Mouse (Mus musculus) embryo, embryonic 10.5 days (tissue): ENCODE measurements around the gene Smox.
A peak's percentile ranks its signal among the peaks of the same experiment; 100 is the strongest.
"Not testable (repeated sequence)": the region's sequence is repeated elsewhere in the genome, so short reads cannot be mapped to it uniquely, and the experiment has no call there.

Source experiments
- DNase-seq: peaks from one replicate; pipeline ENCODE4 v3.0.0-alpha.2; 2015; ENCODE audit warnings: low spot score

Gene Smox

DNA sequence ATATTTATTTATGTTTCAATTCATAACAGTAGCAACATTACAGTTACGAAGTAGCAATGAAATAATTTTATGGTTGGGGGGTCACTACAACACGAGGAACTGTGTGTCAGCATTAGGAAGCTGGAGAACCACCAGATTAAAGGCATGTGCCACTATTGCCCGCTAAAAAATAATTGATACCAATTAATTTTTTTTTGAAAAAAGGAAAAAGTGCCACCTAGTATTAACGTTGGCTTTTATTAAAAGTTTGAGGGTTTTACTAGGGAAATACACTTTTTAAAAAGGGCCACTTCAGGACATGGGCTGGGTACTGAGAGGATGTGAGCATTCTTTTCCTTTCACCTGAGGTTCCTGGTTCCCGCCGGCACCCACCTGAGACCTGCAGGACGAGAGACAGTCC is at the start of gene Smox:
Gene Smox, plus strand, starts transcription at position 301 of the 400 bp plus-strand sequence.
- DNase-seq = no peak

DNA sequence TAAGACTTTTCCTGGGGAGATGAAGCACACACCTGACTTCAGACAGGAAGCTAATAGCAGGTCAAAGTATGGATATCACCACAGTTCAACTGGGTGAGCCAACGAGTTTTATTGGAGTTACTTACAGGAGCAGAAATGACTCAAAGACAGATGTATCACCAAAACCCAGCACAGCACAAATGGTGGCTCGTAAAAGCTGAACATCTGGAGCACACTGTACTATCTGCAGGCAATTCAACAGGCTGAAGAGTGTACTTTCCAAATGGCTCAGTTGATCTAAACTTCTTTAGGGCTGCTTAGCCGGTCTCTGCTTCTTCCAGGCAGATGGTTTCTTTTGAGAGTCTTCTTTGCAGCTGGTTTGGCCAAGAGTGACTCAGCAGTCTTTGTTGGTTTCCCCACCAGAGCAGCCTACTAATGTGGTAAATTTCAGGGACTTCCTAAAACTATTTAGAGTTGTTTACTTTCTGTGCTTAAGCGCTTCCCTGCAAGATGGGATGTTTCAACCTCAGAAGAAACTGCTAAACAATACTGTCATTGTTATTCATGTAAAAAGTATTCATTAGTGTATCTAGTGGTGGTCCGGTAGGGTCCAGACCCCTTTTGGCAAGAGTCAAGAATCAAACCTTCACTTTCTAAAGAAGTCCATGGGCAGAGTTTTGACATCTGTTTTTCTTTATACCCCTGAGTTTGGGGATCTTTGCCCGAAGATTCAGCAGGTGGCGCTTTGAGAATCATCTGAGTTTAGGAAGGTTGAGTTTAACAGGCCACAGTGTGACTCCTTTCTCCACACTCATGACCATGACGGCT is 48.0 kb upstream of the Smox start:
- peak; percentile 36 for DNase-seq

DNA sequence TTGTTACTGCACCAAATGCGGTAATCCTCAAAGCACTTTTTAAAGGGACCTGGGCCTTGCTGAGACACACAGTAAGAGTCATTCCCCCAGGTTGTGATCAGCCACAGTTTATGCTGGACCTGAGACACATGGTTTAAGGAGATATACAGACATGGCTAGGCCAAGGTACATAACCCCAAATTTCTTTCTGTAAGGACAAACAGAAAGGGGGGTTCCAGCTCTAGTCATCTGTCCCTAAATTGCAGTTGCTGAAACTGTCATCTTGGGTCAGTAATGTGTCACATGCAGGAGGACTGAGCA is 47.5 kb upstream of the Smox start:
- no peak for DNase-seq

DNA sequence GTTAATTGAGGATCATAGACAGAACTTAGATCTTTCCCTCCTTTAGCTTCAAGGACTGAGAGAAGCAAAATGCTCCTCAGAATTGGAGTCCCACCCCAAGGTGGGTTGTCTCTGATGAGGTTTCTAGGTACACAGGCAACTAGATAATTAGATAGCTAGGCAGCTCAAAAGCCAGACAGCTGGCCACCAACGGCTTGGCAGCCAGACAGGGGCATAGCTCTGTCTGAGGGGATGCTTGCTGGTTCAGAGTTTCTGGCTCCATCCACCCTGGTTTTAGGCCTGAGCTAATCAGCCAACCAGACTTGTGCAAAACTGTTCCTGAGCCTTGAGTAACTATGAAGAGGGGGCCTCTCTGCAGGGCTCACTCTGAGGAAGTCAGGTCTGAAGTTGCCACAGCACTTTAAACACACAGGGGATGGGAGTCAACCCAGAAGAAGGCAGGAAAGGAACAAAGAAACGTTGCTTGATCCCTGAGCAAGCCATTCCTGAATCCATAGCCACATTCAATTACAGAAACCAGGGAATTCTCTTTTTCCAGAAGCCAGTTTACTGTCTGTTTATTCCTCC is 44.8 kb upstream of the Smox start:
- DNase-seq = no peak

DNA sequence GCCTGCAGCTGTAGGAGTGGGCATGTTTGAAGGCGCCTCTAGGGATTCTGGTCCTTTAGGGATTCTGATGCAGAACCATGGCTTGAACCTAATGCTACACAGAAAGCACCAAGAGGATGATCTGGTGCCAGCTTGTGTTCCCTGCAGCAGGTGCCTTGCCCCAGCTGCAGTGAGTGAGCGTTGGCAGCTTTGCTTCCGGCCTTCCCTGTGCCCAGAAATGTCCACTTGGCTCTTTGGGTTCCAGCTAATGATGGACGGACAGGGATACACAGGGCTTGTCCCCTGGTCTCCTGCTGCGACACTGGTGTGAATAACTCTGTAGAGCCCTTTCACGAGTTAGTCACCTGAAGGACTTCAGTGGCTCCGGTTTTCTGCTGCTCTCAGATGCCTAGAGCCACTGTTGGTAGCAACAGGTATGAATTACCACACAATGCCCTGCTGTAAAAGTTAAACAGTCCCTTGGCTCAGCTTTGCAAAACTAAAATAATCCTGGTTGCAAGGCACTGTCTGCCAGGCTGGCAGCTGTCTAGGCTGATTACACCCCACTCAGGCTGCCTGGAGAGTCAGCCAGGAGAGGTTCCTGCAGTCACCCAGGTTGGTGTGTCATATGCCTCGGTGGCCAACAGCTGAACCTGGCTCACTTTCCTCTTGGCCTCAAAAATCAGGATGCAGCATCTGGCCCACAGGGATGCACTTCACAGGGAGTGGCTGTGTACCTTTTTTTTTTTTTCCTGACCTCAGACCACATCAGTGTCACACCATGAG is 43.5 kb upstream of the Smox start:
- no peak for DNase-seq

DNA sequence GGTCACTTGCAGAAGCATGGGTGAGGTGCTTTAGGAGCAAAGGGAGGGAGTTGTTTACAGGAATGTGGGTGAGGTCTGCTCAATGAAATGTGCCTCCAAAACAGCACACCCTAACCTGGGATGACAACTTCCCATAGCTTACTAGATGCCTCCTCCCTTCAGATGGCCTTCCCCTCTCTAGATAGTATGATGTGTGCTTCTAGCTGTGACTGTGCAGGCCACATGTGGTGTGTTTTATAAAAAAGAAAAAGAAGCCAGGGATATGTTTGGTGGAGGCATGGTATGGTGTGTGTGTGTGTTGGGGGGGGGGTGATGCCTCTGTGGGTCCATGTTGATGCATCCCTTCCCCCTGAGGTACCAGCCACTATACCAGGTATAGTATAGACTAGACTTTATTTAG is 42.9 kb upstream of the Smox start:
- no peak for DNase-seq

DNA sequence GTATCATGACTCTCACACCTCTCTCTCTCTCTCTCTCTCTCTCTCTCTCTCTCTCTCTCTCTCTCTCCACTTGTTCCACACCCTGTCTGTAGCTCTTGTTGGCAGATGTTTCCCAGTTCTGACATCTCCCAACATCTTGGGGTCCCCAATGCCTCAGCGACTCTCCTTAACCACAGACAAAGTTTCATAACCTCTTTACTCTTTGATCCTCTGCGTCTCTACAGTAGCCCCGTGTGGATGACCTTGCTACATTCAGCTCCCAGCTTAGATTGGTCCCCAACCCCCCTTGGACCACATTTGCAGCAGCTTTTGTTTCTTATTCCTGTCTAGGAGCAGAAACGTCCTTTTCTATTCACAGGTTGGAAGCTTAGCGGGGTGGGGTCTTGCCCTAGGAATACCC is 41.6 kb upstream of the Smox start:
- DNase-seq = no peak

DNA sequence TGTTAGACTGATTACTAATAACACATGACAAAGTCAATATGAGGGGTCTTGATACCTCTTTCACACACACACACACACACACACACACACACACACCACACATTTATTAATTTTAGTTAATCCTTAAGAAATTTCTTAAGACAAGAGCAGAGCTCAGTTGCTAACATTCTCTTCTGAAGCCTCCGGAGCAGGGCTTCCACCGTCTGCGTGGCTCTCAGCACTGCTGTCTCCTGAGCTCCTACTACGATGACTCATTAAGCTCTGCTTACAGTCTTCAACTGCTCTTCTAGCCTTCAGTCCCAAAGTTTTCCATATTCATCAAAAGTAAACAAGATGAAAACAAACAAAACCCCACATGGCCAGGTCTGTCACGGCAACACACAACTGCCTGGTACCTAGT is 40.8 kb upstream of the Smox start:
- DNase-seq = no peak

DNA sequence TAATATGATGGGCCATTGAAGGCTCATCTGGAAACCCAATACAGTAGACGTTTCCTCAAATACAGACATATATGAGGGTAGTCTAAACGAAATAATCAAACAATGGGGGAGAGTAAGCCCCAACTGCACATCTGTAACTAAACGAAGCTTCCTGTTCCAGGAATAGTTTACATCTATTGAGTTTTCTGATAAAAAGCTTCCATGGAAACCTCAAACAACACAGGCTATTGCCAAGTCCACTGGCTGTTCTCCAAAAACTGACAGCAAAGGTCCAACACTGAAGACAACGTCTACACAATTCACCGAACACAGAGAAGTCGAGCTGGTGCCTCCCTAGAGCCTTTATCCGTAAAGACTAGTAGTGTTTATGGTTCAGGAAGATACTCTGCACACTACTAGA is 33.6 kb upstream of the Smox start:
- DNase-seq = no peak

DNA sequence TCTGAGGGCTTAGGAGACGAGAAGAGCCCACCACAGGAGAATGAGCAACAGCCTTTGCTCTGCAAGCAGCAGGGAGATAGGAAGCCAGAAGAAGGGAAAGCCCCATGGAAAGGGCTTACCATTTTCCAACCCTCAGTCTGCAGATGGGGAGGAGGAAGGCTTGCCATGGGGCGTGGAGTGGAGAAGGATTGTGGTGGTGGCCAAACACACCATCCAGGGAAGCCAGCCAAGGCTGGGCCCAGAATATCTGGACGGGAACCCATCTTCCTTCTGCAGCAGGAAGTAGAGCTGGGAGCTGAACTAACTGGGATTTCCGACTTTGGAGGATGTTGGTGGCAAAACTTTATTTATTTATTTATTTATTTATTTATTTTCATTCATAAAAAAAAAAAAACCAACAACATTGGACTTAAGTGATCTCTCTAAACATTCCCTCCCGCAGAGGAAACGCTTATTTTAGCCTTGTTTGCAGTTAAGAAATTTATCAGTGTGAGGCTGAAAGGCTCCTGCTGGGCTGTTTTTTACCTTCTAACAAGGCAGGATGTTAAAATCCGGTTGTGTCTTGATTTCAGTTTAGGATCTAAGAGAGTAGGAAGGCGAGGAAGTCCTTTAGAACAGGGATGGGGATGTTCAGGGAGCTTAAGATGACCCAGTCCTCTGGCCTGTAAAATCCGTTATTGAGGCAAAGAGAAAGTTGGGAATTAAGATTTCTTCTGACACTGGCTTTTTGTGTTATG is 30.2 kb upstream of the Smox start:
- no peak for DNase-seq

DNA sequence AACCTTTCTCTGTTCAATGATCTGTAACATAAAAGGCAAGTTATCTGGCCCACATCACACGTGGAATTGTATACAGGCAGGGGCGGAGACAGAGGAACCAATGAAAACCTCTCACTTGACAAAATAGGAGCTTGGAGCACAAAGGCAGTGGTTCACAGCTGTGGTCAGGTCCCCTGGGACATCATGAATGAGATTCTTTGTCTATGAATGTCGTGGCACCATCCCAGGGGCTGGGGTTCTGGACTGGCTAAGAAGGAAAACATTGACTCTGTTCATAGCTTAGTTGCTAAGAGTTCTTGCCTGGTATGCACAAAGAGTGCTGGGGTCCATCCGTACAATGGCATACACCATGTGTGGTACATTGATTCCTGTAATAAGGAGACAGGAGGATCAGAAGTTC is 28.3 kb upstream of the Smox start:
- peak; percentile 26 for DNase-seq

DNA sequence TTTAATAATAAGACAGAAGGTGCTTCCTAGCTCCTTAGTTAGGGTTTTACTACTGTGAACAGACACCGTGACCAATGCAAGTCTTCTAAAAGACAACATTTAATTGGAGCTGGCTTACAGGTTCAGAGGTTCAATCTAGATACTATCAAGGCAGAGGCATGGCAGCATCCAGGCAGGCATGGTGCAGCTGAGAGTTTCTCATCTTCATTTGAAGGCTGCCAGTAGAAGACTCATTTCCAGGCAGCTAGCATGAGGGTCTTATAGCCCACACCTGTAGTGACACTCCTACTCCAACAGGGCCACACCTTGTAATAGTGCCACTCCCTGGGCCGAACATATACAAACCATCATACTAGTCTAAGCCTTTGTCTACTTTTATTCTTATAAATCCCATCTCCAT is 27.1 kb upstream of the Smox start:
- no peak for DNase-seq

DNA sequence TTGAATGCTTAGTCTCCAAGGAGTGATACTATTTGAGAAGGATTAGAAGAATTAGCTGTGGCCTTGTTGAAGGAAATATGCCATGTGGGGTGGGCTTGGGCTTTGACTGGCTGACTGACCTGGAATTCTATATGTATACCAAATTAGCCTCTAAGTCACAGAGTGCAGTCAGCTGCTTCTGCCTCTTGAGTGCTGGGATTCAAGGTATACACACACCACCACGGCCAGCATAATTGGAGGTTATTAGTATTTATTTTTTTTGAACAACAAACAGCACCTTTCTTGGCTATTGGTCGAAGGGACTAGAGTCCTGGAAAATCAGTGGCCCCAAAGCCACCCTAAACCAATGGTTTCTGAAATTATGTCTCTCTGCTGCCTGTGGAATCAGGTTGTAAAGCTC is 24.6 kb upstream of the Smox start:
- no peak for DNase-seq

DNA sequence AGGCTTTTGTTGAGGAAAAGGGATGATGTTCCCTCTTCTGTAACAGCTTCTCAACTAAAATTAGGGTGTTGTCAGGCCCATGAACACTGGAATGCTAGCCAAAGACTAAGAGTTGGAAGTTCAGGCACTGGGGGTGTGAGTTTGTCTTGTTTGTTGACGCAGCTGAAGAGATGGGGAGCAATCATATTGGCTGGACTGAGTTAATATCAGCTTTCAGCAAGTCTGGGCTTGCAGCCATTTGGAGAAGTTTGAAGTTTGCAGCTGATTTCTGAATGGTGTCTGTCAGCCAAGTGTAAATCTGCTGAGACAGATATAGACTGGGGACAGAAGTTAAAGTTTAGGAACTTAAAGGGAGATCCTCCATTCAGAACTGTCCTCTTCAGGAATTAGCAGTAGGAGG is 21.4 kb upstream of the Smox start:
- no peak for DNase-seq

DNA sequence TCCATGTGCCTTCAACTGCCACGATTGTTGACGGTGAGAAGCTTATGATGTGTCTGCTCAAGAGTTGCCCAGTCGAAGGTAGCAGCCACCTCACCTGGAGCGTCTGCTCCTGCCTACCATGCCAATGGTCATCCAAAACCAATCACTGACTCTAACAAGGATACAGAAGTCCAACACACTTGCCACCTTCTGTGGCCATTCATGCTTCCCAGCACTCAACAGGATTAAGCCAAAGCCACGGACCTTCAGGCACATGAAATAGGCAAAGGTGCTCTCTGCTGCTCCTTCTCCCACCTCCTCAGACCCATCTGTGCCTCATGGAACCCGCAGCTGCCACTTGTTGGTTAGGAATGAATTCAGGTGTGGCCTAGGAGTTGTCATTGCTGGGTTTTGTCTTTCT is 17.5 kb upstream of the Smox start:
- DNase-seq = no peak

DNA sequence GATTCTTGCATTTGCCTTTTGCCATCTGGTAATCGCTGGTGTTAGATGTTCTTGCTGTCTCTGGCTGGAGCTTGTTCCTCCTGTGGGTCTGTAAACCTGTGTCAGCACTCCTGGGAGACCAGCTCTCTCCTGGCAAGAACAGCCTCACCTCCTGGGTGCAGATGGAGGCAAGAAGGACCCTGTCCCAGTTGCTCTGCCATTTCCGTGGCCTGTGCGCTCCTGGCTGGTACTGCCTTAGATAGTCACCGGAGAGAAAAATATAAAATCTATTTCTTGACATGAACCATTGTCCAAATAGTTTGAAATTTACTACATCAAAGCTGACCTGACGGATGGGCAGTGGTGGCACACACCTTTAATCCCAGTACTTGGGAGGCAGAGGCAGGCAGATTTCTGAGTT is 14.2 kb upstream of the Smox start:
- DNase-seq = not testable (repeated sequence)

DNA sequence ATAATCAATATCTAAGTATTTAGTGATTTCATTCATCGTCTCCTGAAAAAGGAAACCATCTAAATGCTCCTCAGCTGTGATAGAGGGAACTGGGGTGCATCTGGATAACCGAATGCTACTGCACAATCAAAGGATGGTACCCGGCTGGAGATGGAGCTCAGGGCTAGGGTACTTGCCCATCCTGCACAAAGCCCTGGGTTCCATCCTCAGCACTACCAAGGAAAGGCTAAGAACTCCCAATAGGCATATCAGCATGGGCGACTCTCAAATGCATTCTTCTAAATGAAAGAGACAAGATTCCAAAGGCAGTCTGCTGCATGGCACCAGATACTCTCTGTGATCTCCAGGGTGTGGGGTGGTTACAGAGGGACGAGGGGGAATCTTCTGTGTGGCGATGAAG is 13.4 kb upstream of the Smox start:
- no peak for DNase-seq

DNA sequence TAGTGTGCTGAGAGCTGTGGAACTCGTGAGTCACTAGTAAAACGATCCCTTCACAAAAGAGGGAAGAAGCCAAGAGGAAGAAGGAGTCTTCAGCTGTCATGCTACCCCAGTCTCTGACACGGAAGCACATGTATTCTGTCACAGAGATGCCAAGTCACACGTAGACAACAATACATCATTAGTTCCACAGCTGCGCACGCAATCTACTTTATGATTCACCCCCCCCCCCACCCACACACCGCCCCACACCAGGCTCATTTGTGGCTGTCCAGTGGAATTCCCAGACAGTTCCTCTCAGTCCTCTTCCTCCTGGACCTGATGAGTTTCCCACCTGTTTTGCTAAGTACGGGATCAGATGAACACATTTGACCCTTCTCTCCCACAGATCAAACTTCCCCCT is 12.9 kb upstream of the Smox start:
- no peak for DNase-seq

DNA sequence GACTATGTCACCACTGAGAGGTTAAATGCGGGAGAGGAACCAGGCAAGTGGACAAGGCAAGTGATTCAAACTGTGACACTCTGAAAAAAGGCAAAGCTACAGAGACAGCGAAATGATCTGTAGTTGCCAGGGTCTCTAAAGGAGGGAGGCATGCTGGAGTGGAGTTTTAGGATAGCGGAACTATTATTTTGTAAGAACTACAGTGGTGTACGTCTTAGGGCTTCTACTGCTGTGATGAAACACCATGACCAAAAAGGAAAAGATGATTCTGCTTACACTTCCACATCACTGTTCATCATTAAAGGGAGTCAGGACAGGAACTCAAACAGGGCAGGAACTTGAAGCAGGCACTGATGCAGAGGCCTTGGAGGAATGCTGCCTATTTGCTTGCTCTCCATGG is 12.4 kb upstream of the Smox start:
- no peak for DNase-seq

DNA sequence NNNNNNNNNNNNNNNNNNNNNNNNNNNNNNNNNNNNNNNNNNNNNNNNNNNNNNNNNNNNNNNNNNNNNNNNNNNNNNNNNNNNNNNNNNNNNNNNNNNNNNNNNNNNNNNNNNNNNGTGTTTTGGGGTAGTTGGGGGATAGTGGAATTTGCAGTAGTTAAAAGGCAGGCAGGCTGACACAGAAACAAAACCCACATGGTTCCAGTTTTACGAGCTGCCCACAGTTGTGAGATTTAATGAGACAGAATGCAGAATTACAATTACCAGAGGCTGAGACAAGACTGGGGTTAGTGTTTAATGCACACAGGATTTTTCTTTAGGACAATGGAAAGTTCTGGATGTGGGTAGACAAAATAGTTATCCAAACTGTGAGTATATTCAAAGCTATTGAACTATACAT is 9.6 kb upstream of the Smox start:
- DNase-seq = no peak

DNA sequence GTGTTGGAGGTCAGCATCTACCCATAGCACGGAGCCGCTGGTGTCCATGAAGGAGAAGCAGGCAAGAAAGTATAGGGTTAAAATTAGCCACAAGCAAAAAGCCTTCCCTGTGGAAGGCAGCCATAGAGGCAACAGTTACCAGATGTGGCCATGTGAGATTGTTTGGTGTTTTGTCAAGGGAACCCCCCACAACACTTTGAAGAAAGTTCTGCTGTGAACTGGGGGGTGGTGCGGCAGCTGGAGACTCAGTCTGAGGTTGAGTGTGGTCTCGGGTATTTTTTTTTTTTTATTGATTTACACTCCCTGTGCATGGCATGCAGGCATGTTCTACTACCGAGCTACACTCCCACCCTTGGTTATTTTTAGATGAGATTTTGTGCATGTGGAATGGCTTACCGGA is 8.8 kb upstream of the Smox start:
- no peak for DNase-seq

DNA sequence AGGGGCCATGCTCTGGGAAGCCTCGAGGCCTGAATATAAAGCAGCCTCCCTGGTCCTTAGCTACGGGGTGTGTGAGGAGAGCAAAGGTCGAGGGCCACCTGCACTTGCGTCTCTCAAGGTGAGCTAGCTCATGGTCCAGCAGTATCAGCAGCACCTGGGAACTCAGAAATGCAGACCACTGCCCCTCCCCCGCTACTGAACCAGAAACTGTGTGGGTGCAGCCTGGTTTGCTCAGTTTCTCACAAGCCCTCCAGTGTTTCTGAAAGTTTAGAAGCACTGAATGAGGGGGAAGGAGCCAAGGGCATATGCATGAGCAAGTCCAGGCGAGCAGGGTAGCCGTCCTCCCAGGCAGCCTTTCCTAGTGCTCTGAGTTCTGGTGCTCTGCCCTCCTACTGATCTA is 7.7 kb upstream of the Smox start:
- DNase-seq = no peak

DNA sequence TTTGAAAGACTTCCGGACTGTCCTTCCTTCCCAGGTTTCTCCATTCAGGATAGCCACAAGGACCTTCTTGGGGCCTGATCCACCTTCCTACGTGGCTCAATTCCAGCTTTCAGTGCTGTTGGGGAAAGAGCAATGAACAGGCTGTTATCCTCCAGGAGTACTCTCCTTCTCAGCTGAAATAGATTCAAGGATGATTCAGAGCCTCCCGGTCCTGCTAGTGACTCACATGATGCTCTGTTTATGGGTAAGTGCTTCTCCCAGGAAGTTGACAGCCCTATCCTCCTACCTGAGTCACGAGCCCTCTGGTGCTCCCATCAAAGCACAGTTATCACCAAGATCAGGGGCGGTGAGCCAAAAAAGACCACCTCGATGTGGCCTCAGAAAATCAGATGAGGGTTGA is 7.1 kb upstream of the Smox start:
- no peak for DNase-seq
